Comparison of ENCODE assay signal across 8 mouse cellular contexts in the genomic region with DNA sequence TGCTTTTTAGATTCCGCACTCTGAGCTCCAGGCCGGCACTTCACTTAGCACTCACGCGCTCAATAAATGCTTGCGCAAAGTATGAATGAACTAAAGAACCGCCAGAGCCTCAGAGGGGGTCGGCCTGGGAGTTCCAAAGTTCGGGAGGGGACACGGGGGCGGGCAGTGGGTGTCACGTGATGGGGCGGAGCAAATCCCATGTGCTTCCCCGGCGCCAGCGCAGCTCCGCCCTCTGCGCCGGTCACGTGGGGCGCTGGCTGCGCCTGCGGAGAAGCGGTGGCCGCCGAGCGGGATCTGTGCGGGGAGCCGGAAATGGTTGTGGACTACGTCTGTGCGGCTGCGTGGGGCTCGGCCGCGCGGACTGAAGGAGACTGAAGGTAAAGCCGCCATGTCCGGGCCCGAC. TPM values are rescaled to one million over a fixed set of nuclear protein-coding genes. Genes with fewer than 3 reads are reported as not detected.
DNase-seq lines count a peak whose midpoint lies in the region; ATAC-seq and TF ChIP-seq lines count a peak whose summit lies in the region.

No protein-coding gene starts in this region.

- H3K36me3 ChIP-seq in ES-E14 (ENCODE audit: control insufficient read depth, insufficient read depth, low read length, poor library complexity, severe bottlenecking) = peaks cover 23% of the 10 kb centered on the region
- H3K36me3 ChIP-seq in forebrain, embryonic 16.5 days (ENCODE audit: control insufficient read depth, insufficient read depth) = peaks cover 8% of the 10 kb centered on the region
- peaks cover 30% of the 10 kb centered on the region for H3K36me3 ChIP-seq in lung, embryonic 14.5 days (ENCODE audit: insufficient read depth)
- H3K36me3 ChIP-seq in thymus, adult 2 months (ENCODE audit: control insufficient read depth, insufficient read depth, low read length) = peaks cover 17% of the 10 kb centered on the region

- peaks cover 0 to 8% of the 10 kb centered on the region in 2 experiments; a peak in 1 of 4 replicates for H3K4me1 ChIP-seq in ES-E14 (ENCODE audit: control insufficient read depth in 2 of 2, insufficient read depth in 2 of 2, low read length in 2 of 2, poor library complexity in 1 of 2)
- peaks cover 21% of the 10 kb centered on the region for H3K4me1 ChIP-seq in forebrain, embryonic 16.5 days (replicated peaks; ENCODE audit: control insufficient read depth, insufficient read depth, low read length)
- peaks cover 3% of the 10 kb centered on the region; the same call in 1 of the 2 replicates for H3K4me1 ChIP-seq in lung, embryonic 14.5 days (ENCODE audit: insufficient read depth)
- peaks cover 17% of the 10 kb centered on the region for H3K4me1 ChIP-seq in olfactory bulb, adult 2 months (ENCODE audit: control insufficient read depth, insufficient read depth, low read length)
- peaks cover 16% of the 10 kb centered on the region for H3K4me1 ChIP-seq in thymus, adult 2 months (replicated peaks; ENCODE audit: control insufficient read depth, insufficient read depth, low read length)

- DNase-seq in ES-E14 (ENCODE audit: low read depth, low spot score) = peak; percentile 87
- peak; percentile 96 for DNase-seq in cerebellum, adult 11-12 months
- peak; percentile 96 to 97 for DNase-seq in heart, postnatal 36 days
- DNase-seq in layer of hippocampus, adult 2 months (ENCODE audit: low spot score in 2 of 2) = peak; percentile 95 to 96
- peak; percentile 98 for DNase-seq in lung, embryonic 14.5 days
- peak; percentile 96 for DNase-seq in thymus, adult 2 months

- H3K27me3 ChIP-seq in forebrain, embryonic 16.5 days (replicated peaks; ENCODE audit: control insufficient read depth, insufficient read depth, low read length) = no peaks in the 10 kb centered on the region
- H3K27me3 ChIP-seq in lung, embryonic 14.5 days (ENCODE audit: insufficient read depth, low read length) = no peaks in the 10 kb centered on the region
- no peaks in the 10 kb centered on the region for H3K27me3 ChIP-seq in thymus, adult 2 months (ENCODE audit: control insufficient read depth, insufficient read depth, low read length)

- peak overlapping the region; percentile 91 for H3K27ac ChIP-seq in ES-E14 (ENCODE audit: insufficient read depth, low read depth, low read length, poor library complexity, severe bottlenecking)
- peak overlapping the region; percentile 80 for H3K27ac ChIP-seq in forebrain, embryonic 16.5 days (ENCODE audit: low read length)
- H3K27ac ChIP-seq in layer of hippocampus, adult 2 months = peak overlapping the region; percentile 86
- peak overlapping the region; percentile 94 for H3K27ac ChIP-seq in lung, embryonic 14.5 days (ENCODE audit: low read depth)
- no peak overlapping the region for H3K27ac ChIP-seq in olfactory bulb, adult 2 months (ENCODE audit: insufficient read depth, low read depth, low read length)
- H3K27ac ChIP-seq in thymus, adult 2 months (ENCODE audit: control insufficient read depth, insufficient read depth, low read length) = no peak overlapping the region

- H3K9me3 ChIP-seq in ES-E14 (ENCODE audit: control insufficient read depth, insufficient read depth, low read depth, low read length) = no peaks in the 10 kb centered on the region
- H3K9me3 ChIP-seq in forebrain, embryonic 16.5 days (ENCODE audit: control insufficient read depth, low read length) = no peaks in the 10 kb centered on the region
- no peaks in the 10 kb centered on the region for H3K9me3 ChIP-seq in lung, embryonic 14.5 days (ENCODE audit: low read depth, low read length)

- H3K4me3 ChIP-seq in ES-E14 (ENCODE audit: insufficient read depth in 1 of 2, low read depth in 1 of 2, low read length in 2 of 2, poor library complexity in 1 of 2, severe bottlenecking in 1 of 2) = peak overlapping the region; percentile 88 to 98
- H3K4me3 ChIP-seq in forebrain, embryonic 16.5 days (replicated peaks; ENCODE audit: low read length) = peak overlapping the region; percentile 76
- H3K4me3 ChIP-seq in layer of hippocampus, adult 2 months = peak overlapping the region; percentile 84
- peak overlapping the region; percentile 93 for H3K4me3 ChIP-seq in lung, embryonic 14.5 days (ENCODE audit: low read depth, low read length)
- H3K4me3 ChIP-seq in olfactory bulb, adult 2 months (ENCODE audit: insufficient read depth, low read depth, low read length) = peak overlapping the region; percentile 98
- H3K4me3 ChIP-seq in thymus, adult 2 months (ENCODE audit: control insufficient read depth, insufficient read depth, low read length) = peak overlapping the region; percentile 97

- TF ChIP-seq POLR2A in olfactory bulb, adult 2 months (IDR thresholded peaks at IDR 0.05; ENCODE audit: insufficient read depth, low read depth, low read length) = peak; percentile 54
- peak; percentile 66; the same call in 1 of the 2 replicates for TF ChIP-seq POLR2A in thymus, adult 2 months (IDR thresholded peaks at IDR 0.05; ENCODE audit: control insufficient read depth, extremely low read depth, insufficient read depth, low read length, poor library complexity)

- TF ChIP-seq CTCF in layer of hippocampus, adult 2 months (conservative IDR thresholded peaks at IDR 0.05) = no peak
- no peak for TF ChIP-seq CTCF in lung, embryonic 14.5 days (IDR thresholded peaks at IDR 0.05; ENCODE audit: low read depth)
- no peak for TF ChIP-seq CTCF in olfactory bulb, adult 2 months (IDR thresholded peaks at IDR 0.05; ENCODE audit: insufficient read depth, low read depth, low read length)
- TF ChIP-seq CTCF in thymus, adult 2 months (IDR thresholded peaks at IDR 0.05; ENCODE audit: borderline replicate concordance, control insufficient read depth, extremely low read depth, insufficient read depth, low read length, poor library complexity) = 0 out of 2 replicates have a peak, but pooled peaks have one; percentile 29

- intact Hi-C loops in heart, postnatal 36 days (cut with DNase I) = loop anchor here (2.0 to 5.0 kb wide), 2 partner anchors 20 to 135 kb away; a partner anchor contains a TSS

- 0% methylated on average over 25 of the region's 38 CpGs for WGBS in forebrain, embryonic 16.5 days
- WGBS in lung, embryonic 14.5 days = 0% methylated on average over 29 of the region's 38 CpGs
- WGBS in olfactory bulb, adult 2 months = under 1% methylated on average over 33 of the region's 38 CpGs
- under 1% methylated on average over 38 of the region's 38 CpGs for WGBS in thymus, adult 2 months

- ATAC-seq in forebrain, embryonic 16.5 days = peak; percentile 97
- peak; percentile 94 for ATAC-seq in lung, embryonic 14.5 days (ENCODE audit: insufficient read depth)

- H3K9ac ChIP-seq in ES-E14 (ENCODE audit: insufficient read depth, low read depth, low read length, poor library complexity, severe bottlenecking) = peak overlapping the region; percentile 98
- peak overlapping the region; percentile 90 for H3K9ac ChIP-seq in forebrain, embryonic 16.5 days (replicated peaks; ENCODE audit: low read depth, low read length)
- peak overlapping the region; percentile 94 for H3K9ac ChIP-seq in lung, embryonic 14.5 days

- H3K4me2 ChIP-seq in forebrain, embryonic 16.5 days (ENCODE audit: low read length) = peak overlapping the region; percentile 75
- H3K4me2 ChIP-seq in lung, embryonic 14.5 days = peak overlapping the region; percentile 99

- in situ Hi-C loops in ES-E14 (cut with MboI; ENCODE audit: low sequenced_read_pairs in 2 of 2, unreplicated experiment in 2 of 2) = no loop called here

RNA-seq across cellular contexts. Expression of a gene that starts 4.4 kb away (rescaled TPM):
- total RNA-seq in ES-E14 (2012; rRNA removed) = 460 and 546 TPM in 2 replicates
- 131 and 142 TPM in 2 replicates for polyA plus RNA-seq in forebrain, embryonic 16.5 days (2015; fragmentation: Nextera tagmentation; extraction: Ambion mirVana)
- 100 to 1,000 TPM; 388 to 434 TPM for total RNA-seq in heart, postnatal 36 days (2021)
- total RNA-seq in layer of hippocampus, adult 2 months (2021) = 100 to 1,000 TPM; 283 to 297 TPM
- 176 and 191 TPM in 2 replicates for polyA plus RNA-seq in lung, embryonic 14.5 days (2014; fragmentation: Nextera tagmentation; extraction: Ambion mirVana)
- 96.5 and 986 TPM in 2 replicates for polyA plus RNA-seq in olfactory bulb, adult 2 months (2012; ENCODE audit: insufficient read depth, insufficient read length, low replicate concordance, missing spikeins)
- polyA plus RNA-seq in thymus, adult 2 months (2012; rRNA removed) = 618 and 639 TPM in 2 replicates

RNA-seq across cellular contexts. Expression of a gene that starts 20.5 kb away (rescaled TPM):
- total RNA-seq in ES-E14 (2012; rRNA removed) = 1.9 and 2.6 TPM in 2 replicates
- polyA plus RNA-seq in forebrain, embryonic 16.5 days (2015; fragmentation: Nextera tagmentation; extraction: Ambion mirVana) = 57.4 and 65.3 TPM in 2 replicates
- 10 to 100 TPM; 27.9 to 30.2 TPM for total RNA-seq in heart, postnatal 36 days (2021)
- 100 to 1,000 TPM; 450 to 457 TPM for total RNA-seq in layer of hippocampus, adult 2 months (2021)
- polyA plus RNA-seq in lung, embryonic 14.5 days (2014; fragmentation: Nextera tagmentation; extraction: Ambion mirVana) = 3.4 TPM in 2 replicates
- polyA plus RNA-seq in olfactory bulb, adult 2 months (2012; ENCODE audit: insufficient read depth, insufficient read length, low replicate concordance, missing spikeins) = not detected in 2 replicates
- 6.9 and 8.9 TPM in 2 replicates for polyA plus RNA-seq in thymus, adult 2 months (2012; rRNA removed)

RNA-seq across cellular contexts. Expression of a gene that starts 21.0 kb away (rescaled TPM):
- total RNA-seq in ES-E14 (2012; rRNA removed) = 200 and 302 TPM in 2 replicates
- 401 and 408 TPM in 2 replicates for polyA plus RNA-seq in forebrain, embryonic 16.5 days (2015; fragmentation: Nextera tagmentation; extraction: Ambion mirVana)
- 100 to 1,000 TPM; 214 to 216 TPM for total RNA-seq in heart, postnatal 36 days (2021)
- 100 to 1,000 TPM; 208 to 213 TPM for total RNA-seq in layer of hippocampus, adult 2 months (2021)
- polyA plus RNA-seq in lung, embryonic 14.5 days (2014; fragmentation: Nextera tagmentation; extraction: Ambion mirVana) = 345 and 352 TPM in 2 replicates
- 1,015 TPM in 1 of 2 replicates, not detected in the other for polyA plus RNA-seq in olfactory bulb, adult 2 months (2012; ENCODE audit: insufficient read depth, insufficient read length, low replicate concordance, missing spikeins)
- polyA plus RNA-seq in thymus, adult 2 months (2012; rRNA removed) = 101 and 104 TPM in 2 replicates

RNA-seq across cellular contexts. Expression of a gene that starts 42.9 kb away (rescaled TPM):
- 6.7 and 11.3 TPM in 2 replicates for total RNA-seq in ES-E14 (2012; rRNA removed)
- polyA plus RNA-seq in forebrain, embryonic 16.5 days (2015; fragmentation: Nextera tagmentation; extraction: Ambion mirVana) = 12.4 and 17.0 TPM in 2 replicates
- total RNA-seq in heart, postnatal 36 days (2021) = 1 to 10 TPM in 1 of 2 experiments, under 1 TPM in 1; 0.41 to 1.2 TPM
- total RNA-seq in layer of hippocampus, adult 2 months (2021) = 10 to 100 TPM; 34.4 to 36.1 TPM
- 2.8 and 2.9 TPM in 2 replicates for polyA plus RNA-seq in lung, embryonic 14.5 days (2014; fragmentation: Nextera tagmentation; extraction: Ambion mirVana)
- not detected in 2 replicates for polyA plus RNA-seq in olfactory bulb, adult 2 months (2012; ENCODE audit: insufficient read depth, insufficient read length, low replicate concordance, missing spikeins)
- polyA plus RNA-seq in thymus, adult 2 months (2012; rRNA removed) = 0.32 and 0.42 TPM in 2 replicates

RNA-seq across cellular contexts. Expression of a gene that starts 45.0 kb away (rescaled TPM):
- total RNA-seq in ES-E14 (2012; rRNA removed) = 125 and 134 TPM in 2 replicates
- polyA plus RNA-seq in forebrain, embryonic 16.5 days (2015; fragmentation: Nextera tagmentation; extraction: Ambion mirVana) = 84.5 and 94.4 TPM in 2 replicates
- total RNA-seq in heart, postnatal 36 days (2021) = 10 to 100 TPM; 10.5 to 12.4 TPM
- 10 to 100 TPM; 26.1 TPM for total RNA-seq in layer of hippocampus, adult 2 months (2021)
- 101 and 114 TPM in 2 replicates for polyA plus RNA-seq in lung, embryonic 14.5 days (2014; fragmentation: Nextera tagmentation; extraction: Ambion mirVana)
- not detected in 2 replicates for polyA plus RNA-seq in olfactory bulb, adult 2 months (2012; ENCODE audit: insufficient read depth, insufficient read length, low replicate concordance, missing spikeins)
- polyA plus RNA-seq in thymus, adult 2 months (2012; rRNA removed) = 24.7 and 32.9 TPM in 2 replicates

Comparison
In these comparisons a context has a peak if more than half of its experiments do, and no peak if none do; other contexts are left out.
1. H3K27ac ChIP-seq: peak in ES-E14 (single experiment), forebrain, embryonic 16.5 days (single experiment), layer of hippocampus, adult 2 months (single experiment) and lung, embryonic 14.5 days (single experiment); none in olfactory bulb, adult 2 months (single experiment) and thymus, adult 2 months (single experiment).
2. Peak in every context shown above with its lines, with median percentiles within 50 percentile points of each other: DNase-seq, H3K4me3 ChIP-seq and H3K9ac ChIP-seq.